Mouse (Mus musculus): ENCODE data around the gene Dnpep. TPM values are rescaled to one million over a fixed set of nuclear protein-coding genes. Genes with fewer than 3 reads are reported as not detected.

Dnpep gene
- total RNA-seq, 2 experiments from 2014 or later = 46.1 to 51.4 TPM

- no peak for DNase-seq
These were observed 18.7 kb upstream of the Dnpep start for GRCm38 (mm10) chr1:75336461-75336860.

GRCm38 (mm10) chr1:75331271-75331670 is 13.5 kb upstream of the Dnpep start:
- DNase-seq = no peak

GRCm38 (mm10) chr1:75327461-75327860 is 9.7 kb upstream of the Dnpep start:
- no peak for DNase-seq

GRCm38 (mm10) chr1:75319166-75319565 is 1.4 kb upstream of the Dnpep start:
- no peak for DNase-seq

GRCm38 (mm10) chr1:75318736-75319135 is 946 bp upstream of the Dnpep start:
- no peak for DNase-seq

- DNase-seq = no peak
These were observed 511 bp upstream of the Dnpep start for GRCm38 (mm10) chr1:75318301-75318700.

GRCm38 (mm10) chr1:75316861-75317240 is 939 bp downstream of the Dnpep start:
- DNase-seq = peak; percentile 86

GRCm38 (mm10) chr1:75315456-75316365 is 2.1 kb downstream of the Dnpep start:
- DNase-seq = peak; percentile 17

- DNase-seq = no peak
These were observed 2.8 kb downstream of the Dnpep start for GRCm38 (mm10) chr1:75315011-75315410.

- no peak for DNase-seq
These were observed 6.1 kb downstream of the Dnpep start for GRCm38 (mm10) chr1:75311694-75312093.

- no peak for DNase-seq
These were observed 13.1 kb downstream of the Dnpep start for GRCm38 (mm10) chr1:75304662-75305061.

- DNase-seq = no peak
These were observed 23.5 kb downstream of the Dnpep start for GRCm38 (mm10) chr1:75294294-75294693.

GRCm38 (mm10) chr1:75293331-75293701 is 24.5 kb downstream of the Dnpep start:
- no peak for DNase-seq

GRCm38 (mm10) chr1:75292476-75293330 is 25.1 kb downstream of the Dnpep start:
- no peak for DNase-seq

GRCm38 (mm10) chr1:75291321-75291720 is 26.5 kb downstream of the Dnpep start:
- DNase-seq = no peak

GRCm38 (mm10) chr1:75290582-75290981 is 27.2 kb downstream of the Dnpep start:
- DNase-seq = no peak

GRCm38 (mm10) chr1:75289888-75290431 is 27.8 kb downstream of the Dnpep start:
- no peak for DNase-seq

GRCm38 (mm10) chr1:75289376-75289775 is 28.4 kb downstream of the Dnpep start:
- DNase-seq = no peak

GRCm38 (mm10) chr1:75284911-75285310 is 32.9 kb downstream of the Dnpep start:
- no peak for DNase-seq

- no peak for DNase-seq
These were observed 34.8 kb downstream of the Dnpep start for GRCm38 (mm10) chr1:75283017-75283416.

GRCm38 (mm10) chr1:75278228-75278627 is 39.6 kb downstream of the Dnpep start, which contains the start of gene Resp18:
Gene Resp18, minus strand, starts transcription at chr1:75278415.
- DNase-seq = no peak
